Mouse (Mus musculus): ENCODE data around the gene Top3b.

DNA sequence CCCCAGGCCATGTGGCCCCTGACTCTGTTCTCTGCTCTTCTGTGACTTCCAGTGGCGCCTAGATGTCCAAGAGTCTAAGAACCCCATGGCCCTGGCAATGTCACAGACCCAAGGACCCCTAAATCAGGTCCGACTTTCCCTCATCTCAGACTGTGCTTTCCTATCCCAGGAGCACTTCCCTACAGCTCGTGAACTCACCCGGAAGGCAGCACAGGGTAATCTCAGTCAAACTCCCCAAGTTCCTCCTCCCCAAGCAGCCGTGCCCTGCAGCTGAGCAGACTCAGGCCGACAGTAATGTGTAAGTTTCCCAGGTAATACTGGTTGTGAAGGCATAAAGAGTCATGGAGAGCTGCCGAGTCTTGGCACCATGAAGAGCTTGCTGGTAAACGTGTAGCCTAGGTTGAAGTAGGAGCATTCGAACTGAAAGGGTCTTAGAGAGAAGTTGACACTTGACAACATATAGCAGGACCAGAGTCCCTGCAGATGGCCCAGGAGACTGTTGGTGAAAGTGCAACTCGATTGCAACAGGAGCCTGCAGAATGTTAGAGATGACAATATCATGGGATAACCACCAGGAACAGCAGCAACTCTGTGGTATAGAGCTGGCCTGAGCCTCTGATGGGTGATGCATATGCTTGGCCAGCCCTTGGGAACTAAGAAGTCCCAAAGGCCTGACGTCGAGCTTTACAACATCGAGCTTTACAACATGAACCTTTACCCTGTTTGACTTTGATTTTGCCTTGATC lies 13.6 kb upstream of the Top3b start:
- TF ChIP-seq CTCF (IDR thresholded peaks at IDR 0.05; ENCODE audit: control insufficient read depth, insufficient read depth, low read length) (no peak), POLR2A (IDR thresholded peaks at IDR 0.05; ENCODE audit: borderline replicate concordance, control insufficient read depth, low read depth, low read length) (no peak)
